Mouse (Mus musculus) neural tube, embryonic 14.5 days (tissue): ENCODE measurements around the gene Zer1. TPM values are rescaled to one million over a fixed set of nuclear protein-coding genes. Genes with fewer than 3 reads are reported as not detected.
"Not testable (repeated sequence)": the region's sequence is repeated elsewhere in the genome, so short reads cannot be mapped to it uniquely, and the experiment has no call there.

ENCODE experiments used
- ATAC-seq: fragments of 200-750 bp; cut with Nextera tagmentation; 2 replicates; pipeline ENCODE4 v1.8.0; 2017; ENCODE audit warnings: low read depth, mild to moderate bottlenecking, moderate TSS enrichment, moderate library complexity
- H3K27ac ChIP-seq: fragments of 300-500 bp; sonication (generic); 2 replicates; pipeline ENCODE4 v1.5.1; 2014; ENCODE audit warnings: low read depth, mild to moderate bottlenecking, control low read depth, low read length, moderate library complexity, mixed read lengths
- H3K27me3 ChIP-seq: fragments of 300-500 bp; sonication (generic); 2 replicates; pipeline ENCODE4 v1.6.1; 2014; ENCODE audit warnings: low read length; ENCODE audit not compliant: control insufficient read depth, insufficient read depth
- H3K36me3 ChIP-seq: fragments of 300-500 bp; sonication (generic); 2 replicates; pipeline ENCODE4 v1.6.1; 2014; ENCODE audit warnings: low read length, mixed read lengths; ENCODE audit not compliant: control insufficient read depth, insufficient read depth
- H3K4me1 ChIP-seq: fragments of 300-500 bp; sonication (generic); 2 replicates; pipeline ENCODE4 v1.6.1; 2014; ENCODE audit warnings: low read length; ENCODE audit not compliant: control insufficient read depth, insufficient read depth
- H3K4me2 ChIP-seq: fragments of 300-500 bp; sonication (generic); 2 replicates; pipeline ENCODE4 v1.6.1; 2014; ENCODE audit warnings: mild to moderate bottlenecking, low read depth, low read length, control low read depth
- H3K4me3 ChIP-seq: fragments of 300-500 bp; sonication (generic); 2 replicates; pipeline ENCODE4 v1.5.1; 2014; ENCODE audit warnings: low read depth, low read length, control low read depth, mixed read lengths
- H3K9ac ChIP-seq: fragments of 300-500 bp; sonication (generic); replicated peaks from 2 replicates; pipeline ENCODE4 v1.6.1; 2014; ENCODE audit warnings: low read depth, mild to moderate bottlenecking, control low read depth, low read length, mixed read lengths
- H3K9me3 ChIP-seq: fragments of 300-500 bp; sonication (generic); 2 replicates; pipeline ENCODE4 v1.6.1; 2016; ENCODE audit warnings: low read length; ENCODE audit not compliant: control insufficient read depth
- WGBS: fragments of 180-500 bp; shearing (Covaris S2); extraction: QIAGEN DNeasy Blood & Tissue Kit; methylation state at CpG from one replicate; pipeline ENCODE4 v1.1.7; 2014; 5-methylcytosine and 5-hydroxymethylcytosine counted together
- polyA plus RNA-seq: library from polyadenylated mRNA; unstranded; fragments of >200 nt; fragmentation: Nextera tagmentation; extraction: Ambion mirVana; gene quantifications from 2 replicates; pipeline ENCODE4 v1.2.1, GENCODE M21; 2014

The Zer1 gene
- polyA plus RNA-seq, 1 experiment from 2014 or later = 20.9 TPM

- no peak overlapping the region for H3K9ac ChIP-seq
- no peaks in the 10 kb centered on the region for H3K9me3 ChIP-seq
- no peak overlapping the region; the same call in 1 of the 2 replicates for H3K4me3 ChIP-seq
These were observed 60.6 kb downstream of the Zer1 start for GRCm38 (mm10) chr2:30063791-30064190.

GRCm38 (mm10) chr2:30063235-30063634 lies 61.1 kb downstream of the Zer1 start:
- H3K9ac ChIP-seq = no peak overlapping the region
- 0 out of 2 replicates have a peak, but pooled peaks cover 1% of the 10 kb centered on the region for H3K36me3 ChIP-seq
- peaks cover 16% of the 10 kb centered on the region; the same call in 1 of the 2 replicates for H3K4me1 ChIP-seq
- 6% methylated on average over 8 of the region's 8 CpGs for WGBS
- H3K4me3 ChIP-seq = peak overlapping the region; percentile 44
- H3K4me2 ChIP-seq = peak overlapping the region; percentile 91
- no peak for ATAC-seq
- no peak overlapping the region for H3K27ac ChIP-seq
- no peaks in the 10 kb centered on the region for H3K27me3 ChIP-seq
- H3K9me3 ChIP-seq = no peaks in the 10 kb centered on the region

More at GRCm38 (mm10) chr2:30063791-30064190, 60.6 kb downstream of the Zer1 start:
- H3K27me3 ChIP-seq = no peaks in the 10 kb centered on the region
- 10% methylated on average over 3 of the region's 3 CpGs for WGBS
- peaks cover 6% of the 10 kb centered on the region; the same call in 1 of the 2 replicates for H3K36me3 ChIP-seq
- H3K27ac ChIP-seq = no peak overlapping the region
- peaks cover 18% of the 10 kb centered on the region; the same call in 1 of the 2 replicates for H3K4me1 ChIP-seq
- ATAC-seq = no peak
- H3K4me2 ChIP-seq = peak overlapping the region; percentile 91; the same call in 1 of the 2 replicates

DNA sequence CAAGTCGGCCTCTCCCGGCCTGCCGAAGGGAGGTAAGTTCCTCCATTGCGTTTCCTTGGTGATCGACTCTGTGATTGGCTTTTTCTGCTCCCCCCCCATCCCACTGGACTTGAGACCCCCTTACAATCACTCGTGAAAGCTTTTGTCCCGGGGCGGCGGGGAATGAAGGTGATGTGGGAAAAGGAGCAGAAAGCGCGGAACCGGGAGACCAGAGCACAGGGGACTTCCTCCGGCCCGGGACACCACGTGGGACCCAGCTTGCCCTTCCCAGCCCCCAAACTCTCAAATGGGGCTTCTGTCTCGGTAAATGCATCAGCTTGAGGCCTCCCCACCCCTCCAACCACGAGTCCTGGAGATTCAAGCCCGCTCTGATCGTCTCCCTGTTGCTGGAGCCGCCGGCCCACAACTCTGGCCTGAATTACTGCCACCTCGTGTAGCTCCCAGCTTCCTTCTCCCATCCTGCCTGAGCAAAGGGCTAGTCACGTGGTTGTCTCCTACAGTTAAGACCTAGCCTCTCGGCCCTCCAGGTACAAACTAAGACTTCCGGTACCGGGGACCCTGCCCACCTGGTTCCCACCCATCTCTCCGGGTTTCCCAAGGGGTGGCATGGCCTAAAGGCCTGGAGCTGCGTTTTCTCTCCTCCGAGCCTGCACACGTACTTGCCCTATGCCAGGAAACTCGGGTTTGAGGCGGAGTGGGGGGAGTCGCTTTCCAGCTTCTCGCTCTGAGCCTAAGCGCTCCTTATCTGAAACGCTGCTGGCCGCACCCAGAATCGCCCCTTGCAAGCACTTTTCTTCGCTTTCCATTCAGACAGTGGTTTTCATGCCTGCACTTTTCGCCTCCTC lies 61.9 kb downstream of the Zer1 start:
- ATAC-seq = 0 out of 2 replicates have a peak, but pooled peaks have one; percentile 26
- no peaks in the 10 kb centered on the region for H3K27me3 ChIP-seq
- H3K27ac ChIP-seq = peak overlapping the region; percentile 59
- peak overlapping the region; percentile 50 for H3K9ac ChIP-seq
- peak overlapping the region; percentile 44 for H3K4me3 ChIP-seq
- WGBS = 0% methylated on average over 40 of the region's 40 CpGs
- H3K36me3 ChIP-seq = no peaks in the 10 kb centered on the region
- no peaks in the 10 kb centered on the region for H3K9me3 ChIP-seq
- peak overlapping the region; percentile 91 for H3K4me2 ChIP-seq
- peaks cover 11% of the 10 kb centered on the region; the same call in 1 of the 2 replicates for H3K4me1 ChIP-seq

DNA sequence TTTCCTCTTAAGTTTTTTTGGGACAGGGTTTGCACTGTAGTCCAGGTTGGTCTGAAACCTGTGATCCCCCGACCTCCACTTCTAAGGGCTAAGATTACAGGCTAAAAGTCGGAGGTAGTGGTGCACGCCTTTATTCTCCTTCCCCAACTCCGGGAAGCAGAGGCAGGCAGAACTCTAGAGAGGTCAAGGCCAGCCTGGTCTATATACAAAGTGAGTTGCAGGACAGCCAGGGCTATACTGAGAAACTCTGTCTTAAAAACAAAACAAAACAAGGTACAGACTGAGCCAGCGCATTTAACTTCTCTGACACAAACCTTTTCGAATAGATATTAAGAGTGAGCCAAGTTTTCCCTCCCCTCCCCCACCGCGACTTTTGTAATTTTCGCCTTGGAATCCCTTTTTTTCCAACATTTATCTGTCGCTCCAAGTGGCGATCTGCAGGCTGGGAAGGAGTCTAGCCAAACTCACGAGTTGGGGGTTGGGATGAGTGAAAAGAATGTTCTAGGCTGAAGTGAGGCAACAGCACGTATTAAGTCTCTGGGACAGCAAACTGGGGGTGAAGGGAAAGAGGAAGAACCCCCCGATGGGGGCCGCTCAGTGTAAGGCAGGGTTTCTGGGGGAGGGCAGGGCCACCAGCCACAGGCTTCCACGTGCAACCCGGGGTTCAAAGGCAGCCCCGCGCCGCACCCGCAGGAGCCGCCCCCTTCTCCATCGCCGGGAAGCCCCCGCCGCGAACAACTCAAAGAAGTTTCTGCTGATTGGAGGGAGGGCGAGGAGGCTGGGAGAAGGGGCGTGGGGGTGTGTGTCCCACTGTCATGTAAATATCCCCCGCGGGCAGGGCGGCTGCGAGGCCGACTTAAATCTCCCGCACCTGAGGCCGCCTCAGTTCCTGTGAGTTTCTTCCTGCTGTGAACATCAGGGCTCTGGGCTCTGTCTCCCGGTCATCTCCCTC lies 62.9 kb downstream of the Zer1 start:
- WGBS = 9% methylated on average over 37 of the region's 37 CpGs
- Histone ChIP-seq H3K36me3 (no peaks in the 10 kb centered on the region), H3K27ac (peak overlapping the region; percentile 34; the same call in 1 of the 2 replicates), H3K4me2 (peak overlapping the region; percentile 91), H3K9me3 (no peaks in the 10 kb centered on the region), H3K4me1 (peaks cover 11% of the 10 kb centered on the region; the same call in 1 of the 2 replicates), H3K27me3 (no peaks in the 10 kb centered on the region), H3K4me3 (peak overlapping the region; percentile 44), H3K9ac (peak overlapping the region; percentile 50)
- no peak for ATAC-seq

GRCm38 (mm10) chr2:30058418-30058817 lies 66.0 kb downstream of the Zer1 start:
- Histone ChIP-seq H3K27me3 (no peaks in the 10 kb centered on the region), H3K4me1 (peaks cover 7% of the 10 kb centered on the region; the same call in 1 of the 2 replicates), H3K36me3 (no peaks in the 10 kb centered on the region), H3K9me3 (no peaks in the 10 kb centered on the region), H3K9ac (no peak overlapping the region), H3K4me3 (no peak overlapping the region), H3K27ac (no peak overlapping the region), H3K4me2 (no peak overlapping the region)
- no peak for ATAC-seq
- 31% methylated on average over 5 of the region's 5 CpGs for WGBS

- Histone ChIP-seq H3K9ac (no peak within 1 kb of the TSS), H3K4me3 (no peak within 1 kb of the TSS), H3K27ac (no peak within 1 kb of the TSS), H3K36me3 (no peaks in the 10 kb centered on the region), H3K9me3 (no peaks in the 10 kb centered on the region), H3K4me1 (peaks cover 4% of the 10 kb centered on the region; the same call in 1 of the 2 replicates), H3K4me2 (no peak within 1 kb of the TSS), H3K27me3 (no peaks in the 10 kb centered on the region)
- WGBS = 52% methylated on average over 12 of the region's 12 CpGs
- ATAC-seq = no peak
These were observed 67.0 kb downstream of the Zer1 start, which contains the start of gene Set for GRCm38 (mm10) chr2:30057223-30057904. Gene Set, plus strand, starts transcription at chr2:30057378.

GRCm38 (mm10) chr2:30056736-30057135 lies 67.6 kb downstream of the Zer1 start:
- ATAC-seq = no peak
- WGBS = 88% methylated on average over 3 of the region's 3 CpGs

DNA sequence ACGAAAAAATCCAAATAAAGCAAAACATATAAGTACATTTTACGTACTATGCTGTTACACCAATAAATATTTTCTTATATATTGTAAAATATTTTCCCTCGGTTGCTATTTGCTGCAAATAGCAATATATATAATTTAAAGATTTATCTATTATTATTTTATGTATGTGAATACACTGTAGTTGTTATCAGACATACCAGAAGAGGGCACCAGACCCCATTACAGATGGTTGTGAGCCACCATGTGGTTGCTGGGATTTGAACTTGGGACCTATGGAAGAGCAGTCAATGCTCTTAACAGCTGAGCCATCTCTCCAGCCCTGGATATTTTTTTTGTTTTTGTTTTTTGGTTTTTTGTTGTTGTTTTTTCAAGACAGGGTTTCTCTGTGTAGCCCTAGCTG lies 69.1 kb downstream of the Zer1 start:
- 91% methylated on average over 3 of the region's 3 CpGs for WGBS
- H3K4me2 ChIP-seq, H3K36me3 ChIP-seq, H3K9me3 ChIP-seq, H3K27ac ChIP-seq, H3K4me3 ChIP-seq, H3K27me3 ChIP-seq, ATAC-seq, H3K4me1 ChIP-seq, H3K9ac ChIP-seq: not testable (repeated sequence)

More at GRCm38 (mm10) chr2:30056736-30057135, 67.6 kb downstream of the Zer1 start:
- no peaks in the 10 kb centered on the region for H3K9me3 ChIP-seq
- no peaks in the 10 kb centered on the region for H3K27me3 ChIP-seq
- no peaks in the 10 kb centered on the region for H3K36me3 ChIP-seq
- no peak overlapping the region for H3K27ac ChIP-seq
- H3K4me2 ChIP-seq = no peak overlapping the region
- H3K9ac ChIP-seq = no peak overlapping the region
- no peak overlapping the region for H3K4me3 ChIP-seq
- H3K4me1 ChIP-seq = peaks cover 3% of the 10 kb centered on the region; the same call in 1 of the 2 replicates
